8 mouse cellular contexts compared by ENCODE assay signal in genomic region chr13:84345791-84346511, GRCm38 (mm10).
DNase-seq lines count a peak whose midpoint lies in the region; ATAC-seq and TF ChIP-seq lines count a peak whose summit lies in the region.

No protein-coding gene starts in this region.

- peak overlapping the region; percentile 74 for H3K9ac ChIP-seq in hindbrain, embryonic 11.5 days (ENCODE audit: low read depth, low read length)
- H3K9ac ChIP-seq in midbrain, embryonic 16.5 days (ENCODE audit: low read depth, low read length), result peak overlapping the region; percentile 43
- no peak overlapping the region for H3K9ac ChIP-seq in liver, postnatal 0 days (replicated peaks)

- H3K9me3 ChIP-seq in hindbrain, embryonic 11.5 days (ENCODE audit: control insufficient read depth, low read length), result no peaks in the 10 kb centered on the region
- H3K9me3 ChIP-seq in midbrain, embryonic 16.5 days (replicated peaks; ENCODE audit: control insufficient read depth, low read length, poor library complexity, severe bottlenecking), result no peaks in the 10 kb centered on the region
- H3K9me3 ChIP-seq in liver, postnatal 0 days (ENCODE audit: low read length), result no peaks in the 10 kb centered on the region

- WGBS in hindbrain, embryonic 11.5 days, result 1% methylated on average over 30 of the region's 30 CpGs
- 4% methylated on average over 30 of the region's 30 CpGs for WGBS in midbrain, embryonic 16.5 days
- WGBS in liver, postnatal 0 days (ENCODE audit: insufficient replicate concordance), result 3% methylated on average over 30 of the region's 30 CpGs

- peak; percentile 44 for DNase-seq in layer of hippocampus, adult 11-12 months (ENCODE audit: low spot score)
- no peak for DNase-seq in layer of hippocampus, adult 8-10 months (ENCODE audit: low spot score in 2 of 2)
- peak; percentile 73 to 76 for DNase-seq in cerebellum, postnatal 10 days
- peak; percentile 67 for DNase-seq in hindbrain, embryonic 11.5 days (ENCODE audit: low spot score)
- no peak for DNase-seq in thymus, postnatal 25 days
- no peak for DNase-seq in liver, postnatal 0 days

- peak overlapping the region; percentile 21 for H3K4me3 ChIP-seq in hindbrain, embryonic 11.5 days (ENCODE audit: low read depth, low read length)
- H3K4me3 ChIP-seq in midbrain, embryonic 16.5 days (ENCODE audit: low read depth, low read length), result peak overlapping the region; percentile 23
- no peak overlapping the region for H3K4me3 ChIP-seq in liver, postnatal 0 days (ENCODE audit: low read depth, low read length)

- H3K27me3 ChIP-seq in hindbrain, embryonic 11.5 days (ENCODE audit: control insufficient read depth, insufficient read depth, low read length), result peaks cover 2% of the 10 kb centered on the region; the same call in 1 of the 2 replicates
- no peaks in the 10 kb centered on the region for H3K27me3 ChIP-seq in midbrain, embryonic 16.5 days (ENCODE audit: control insufficient read depth, insufficient read depth, low read depth, low read length)
- peaks cover 49% of the 10 kb centered on the region for H3K27me3 ChIP-seq in liver, postnatal 0 days (ENCODE audit: insufficient read depth, low read length)

- TF ChIP-seq CTCF in liver, postnatal 0 days (IDR thresholded peaks at IDR 0.05; ENCODE audit: low read depth), result no peak

- no peak for TF ChIP-seq EP300 in liver, postnatal 0 days (IDR thresholded peaks at IDR 0.05; ENCODE audit: low read depth)

- peak overlapping the region; percentile 44 for H3K4me2 ChIP-seq in hindbrain, embryonic 11.5 days (replicated peaks; ENCODE audit: low read depth, low read length)
- peak overlapping the region; percentile 58 for H3K4me2 ChIP-seq in midbrain, embryonic 16.5 days (ENCODE audit: low read length)
- no peak overlapping the region for H3K4me2 ChIP-seq in liver, postnatal 0 days (ENCODE audit: low read depth, low read length)

- peak overlapping the region; percentile 94 for H3K27ac ChIP-seq in hindbrain, embryonic 11.5 days (ENCODE audit: low read depth, low read length)
- H3K27ac ChIP-seq in midbrain, embryonic 16.5 days (ENCODE audit: low read length), result peak overlapping the region; percentile 94
- no peak overlapping the region for H3K27ac ChIP-seq in liver, postnatal 0 days (ENCODE audit: low read depth)

- peaks cover 4% of the 10 kb centered on the region; the same call in 1 of the 2 replicates for H3K4me1 ChIP-seq in hindbrain, embryonic 11.5 days (replicated peaks; ENCODE audit: control insufficient read depth, insufficient read depth, low read length)
- H3K4me1 ChIP-seq in midbrain, embryonic 16.5 days (ENCODE audit: control insufficient read depth, insufficient read depth, low read length), result peaks cover 39% of the 10 kb centered on the region
- peaks cover 12% of the 10 kb centered on the region; the same call in 1 of the 2 replicates for H3K4me1 ChIP-seq in liver, postnatal 0 days (ENCODE audit: insufficient read depth)

- H3K36me3 ChIP-seq in hindbrain, embryonic 11.5 days (ENCODE audit: control insufficient read depth, insufficient read depth, low read length), result no peaks in the 10 kb centered on the region
- no peaks in the 10 kb centered on the region for H3K36me3 ChIP-seq in midbrain, embryonic 16.5 days (ENCODE audit: control insufficient read depth, insufficient read depth, low read length)
- no peaks in the 10 kb centered on the region for H3K36me3 ChIP-seq in liver, postnatal 0 days (replicated peaks; ENCODE audit: insufficient read depth, low read length)

- ATAC-seq in hindbrain, embryonic 11.5 days (ENCODE audit: low FRiP score), result no peak
- ATAC-seq in midbrain, embryonic 16.5 days, result no peak
- no peak for ATAC-seq in liver, postnatal 0 days
- no peak for ATAC-seq in activated CD4-positive, CD25-positive, alpha-beta regulatory T cell, adult 4 months

Comparison
In these comparisons a context has a peak if more than half of its experiments do, and no peak if none do; other contexts are left out.
1. DNase-seq: peak in layer of hippocampus, adult 11-12 months (single experiment), cerebellum, postnatal 10 days (2 of 2) and hindbrain, embryonic 11.5 days (single experiment); none in layer of hippocampus, adult 8-10 months (0 of 2), thymus, postnatal 25 days (single experiment) and liver, postnatal 0 days (single experiment).